Mouse (Mus musculus): ENCODE results near the gene Cnnm2. TPM values are rescaled to one million over a fixed set of nuclear protein-coding genes. Genes with fewer than 3 reads are reported as not detected.

Gene Cnnm2
- polyA plus RNA-seq, 1 experiment from 2014 or later, result 7.3 TPM

DNA sequence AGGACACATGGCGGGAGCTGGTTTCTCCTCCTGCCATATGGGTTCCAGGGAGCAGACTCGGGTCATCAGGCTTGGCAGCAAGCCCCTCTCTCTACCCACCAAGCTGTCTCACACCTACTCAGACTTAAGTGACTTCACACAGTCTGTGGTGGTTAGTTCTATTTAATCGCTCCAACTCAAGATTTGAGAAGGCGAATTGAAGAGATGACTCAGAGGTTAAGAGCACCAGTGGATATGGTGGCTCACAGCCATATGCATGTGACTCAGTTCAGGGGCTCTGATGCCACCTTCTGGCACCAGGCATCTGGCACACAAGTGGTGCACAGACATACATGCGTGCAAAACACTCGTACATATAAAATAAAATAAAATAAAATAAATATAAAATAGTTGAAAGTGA lies 43.4 kb downstream of the Cnnm2 start:
- 93% methylated on average over 6 of the region's 6 CpGs for WGBS
- ATAC-seq (ENCODE audit: low read depth), result no peak
- Histone ChIP-seq H3K9ac (no peak overlapping the region), H3K27ac (replicated peaks) (no peak overlapping the region), H3K4me2 (no peak overlapping the region), H3K36me3 (no peaks in the 10 kb centered on the region), H3K27me3 (no peaks in the 10 kb centered on the region), H3K4me3 (no peak overlapping the region), H3K9me3 (no peaks in the 10 kb centered on the region), H3K4me1 (replicated peaks) (peaks cover 14% of the 10 kb centered on the region)

DNA sequence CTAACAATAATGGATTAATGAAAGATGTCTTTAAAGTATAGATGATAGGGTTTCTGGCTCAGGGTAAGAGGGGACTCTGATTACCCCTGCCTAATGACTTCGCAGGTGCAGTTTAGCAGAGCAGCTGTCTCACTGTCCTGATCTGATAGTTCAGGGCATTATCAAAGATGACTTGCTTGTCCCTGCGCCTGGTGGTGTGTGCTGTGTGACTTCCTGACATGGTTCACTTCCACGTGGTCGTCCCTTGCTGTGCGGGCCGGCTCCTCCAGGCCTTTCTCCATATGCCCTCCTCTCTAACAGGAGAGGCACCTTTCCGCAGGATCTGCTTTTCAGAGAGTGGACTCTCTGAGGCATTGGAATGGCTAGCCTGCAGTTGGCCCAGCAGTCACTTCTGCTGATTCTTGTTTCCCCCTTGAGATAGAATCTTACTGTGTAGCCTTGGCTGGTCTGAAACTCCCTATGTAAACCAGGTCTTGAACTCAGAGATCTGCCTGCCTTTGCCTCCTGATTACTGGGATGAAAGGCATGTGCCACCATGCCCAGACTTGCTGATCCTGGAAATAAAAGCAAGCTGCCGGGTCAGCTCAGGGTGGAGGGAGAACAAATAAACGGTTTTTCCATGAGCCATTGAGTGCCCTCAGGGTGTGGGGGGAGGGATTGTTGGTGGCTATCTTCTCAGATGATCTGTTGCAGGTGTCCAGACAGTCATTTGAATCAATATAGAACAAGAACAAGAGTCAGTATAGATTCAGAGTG lies 44.7 kb downstream of the Cnnm2 start:
- no peak overlapping the region for H3K27ac ChIP-seq (replicated peaks)
- H3K4me1 ChIP-seq (replicated peaks), result peaks cover 14% of the 10 kb centered on the region
- WGBS, result 76% methylated on average over 9 of the region's 9 CpGs
- no peak overlapping the region for H3K9ac ChIP-seq
- no peaks in the 10 kb centered on the region for H3K9me3 ChIP-seq
- ATAC-seq (ENCODE audit: low read depth), result no peak
- H3K27me3 ChIP-seq, result no peaks in the 10 kb centered on the region
- no peaks in the 10 kb centered on the region for H3K36me3 ChIP-seq
- no peak overlapping the region for H3K4me3 ChIP-seq
- H3K4me2 ChIP-seq, result no peak overlapping the region

DNA sequence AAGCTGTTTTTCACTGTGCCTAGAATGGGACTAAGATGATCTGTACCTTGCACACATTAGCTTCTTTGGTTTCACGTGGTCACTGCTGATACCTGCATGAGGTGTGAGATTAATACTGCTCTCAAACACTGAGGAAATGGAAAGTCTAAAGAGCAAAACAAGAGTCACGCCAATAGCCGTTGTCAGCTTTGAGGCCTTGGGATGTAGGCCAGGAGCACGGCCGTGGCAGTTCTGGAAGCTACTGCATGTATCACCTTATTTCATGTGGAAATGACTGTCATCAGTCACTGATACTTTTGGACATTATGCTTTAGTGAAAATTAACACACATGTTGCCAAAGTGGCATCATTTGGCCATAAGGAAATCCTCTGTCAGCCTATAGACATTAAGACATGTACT lies 46.9 kb downstream of the Cnnm2 start:
- no peak overlapping the region for H3K4me2 ChIP-seq
- no peak for ATAC-seq (ENCODE audit: low read depth)
- no peaks in the 10 kb centered on the region for H3K27me3 ChIP-seq
- H3K9ac ChIP-seq, result no peak overlapping the region
- H3K9me3 ChIP-seq, result no peaks in the 10 kb centered on the region
- peaks cover 5% of the 10 kb centered on the region for H3K4me1 ChIP-seq (replicated peaks)
- H3K36me3 ChIP-seq, result no peaks in the 10 kb centered on the region
- WGBS, result 95% methylated on average over 5 of the region's 5 CpGs
- H3K4me3 ChIP-seq, result no peak overlapping the region
- no peak overlapping the region for H3K27ac ChIP-seq (replicated peaks)

DNA sequence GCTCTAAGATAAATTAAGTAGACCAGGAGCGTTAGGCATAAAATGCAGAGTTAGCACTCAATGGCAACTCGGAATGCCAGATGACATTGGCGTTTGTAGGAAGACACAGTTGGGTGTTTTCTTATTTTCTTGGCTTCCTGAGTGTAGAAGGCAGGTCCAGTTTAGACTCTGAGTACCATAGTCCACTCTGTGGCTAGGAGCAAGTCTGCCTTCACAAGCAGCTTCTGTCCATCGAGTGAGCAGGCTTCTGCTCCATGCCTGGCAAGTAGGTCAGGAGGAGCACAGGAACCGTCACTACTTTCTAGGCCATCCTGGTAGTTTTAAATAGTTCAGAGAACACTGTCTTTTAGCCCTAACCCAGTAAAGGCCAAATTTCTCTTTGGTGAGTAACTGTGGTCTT lies 47.6 kb downstream of the Cnnm2 start:
- Histone ChIP-seq H3K9me3 (no peaks in the 10 kb centered on the region), H3K36me3 (no peaks in the 10 kb centered on the region), H3K4me1 (replicated peaks) (no peaks in the 10 kb centered on the region), H3K4me3 (no peak overlapping the region), H3K27ac (replicated peaks) (no peak overlapping the region), H3K9ac (no peak overlapping the region), H3K27me3 (no peaks in the 10 kb centered on the region), H3K4me2 (no peak overlapping the region)
- WGBS, result 94% methylated on average over 5 of the region's 5 CpGs
- ATAC-seq (ENCODE audit: low read depth), result no peak

DNA sequence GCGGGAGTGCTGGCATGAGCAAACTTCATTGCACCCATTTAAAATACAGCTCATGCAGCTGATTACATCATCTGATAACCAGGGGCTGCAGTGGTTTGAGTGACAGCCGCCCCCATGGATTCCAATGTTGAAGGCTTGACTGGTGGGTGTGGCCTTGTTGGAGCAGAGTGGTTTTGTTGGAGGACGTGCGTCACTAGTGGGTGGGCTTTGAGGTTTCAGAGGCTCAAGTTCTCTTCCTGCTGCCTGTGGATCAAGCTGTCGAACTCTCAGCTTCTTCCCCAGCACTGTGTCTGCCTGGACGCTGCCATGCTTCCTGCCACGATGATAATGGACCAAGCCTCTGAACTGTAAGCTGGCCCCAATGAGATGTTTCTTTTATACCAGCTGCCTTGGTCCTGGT lies 57.9 kb downstream of the Cnnm2 start:
- Histone ChIP-seq H3K4me3 (no peak overlapping the region), H3K9ac (no peak overlapping the region), H3K27ac (replicated peaks) (no peak overlapping the region), H3K9me3 (no peaks in the 10 kb centered on the region), H3K36me3 (no peaks in the 10 kb centered on the region), H3K27me3 (no peaks in the 10 kb centered on the region), H3K4me2 (no peak overlapping the region), H3K4me1 (replicated peaks) (no peaks in the 10 kb centered on the region)
- no peak for ATAC-seq (ENCODE audit: low read depth)
- WGBS, result 77% methylated on average over 7 of the region's 7 CpGs

DNA sequence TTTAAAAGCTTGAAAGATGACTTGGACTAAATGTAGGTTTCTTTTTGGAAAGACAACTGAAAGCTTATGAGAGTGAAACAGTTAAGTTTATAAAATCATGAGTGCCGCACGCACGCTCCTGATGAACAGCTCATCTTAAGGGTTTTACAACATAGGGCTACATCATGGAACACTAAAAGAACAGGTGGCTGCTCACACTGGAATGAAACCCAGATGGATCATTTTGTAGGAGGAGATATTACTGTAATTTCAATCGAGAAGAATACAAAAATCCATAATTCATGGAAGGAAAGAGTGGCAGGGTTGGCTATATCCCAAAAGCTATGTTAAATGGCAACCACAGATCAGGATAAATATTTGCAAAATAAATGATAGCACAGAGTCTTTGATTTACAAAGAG lies 61.1 kb downstream of the Cnnm2 start:
- Histone ChIP-seq H3K27ac (replicated peaks) (no peak overlapping the region), H3K9ac (no peak overlapping the region), H3K4me1 (replicated peaks) (no peaks in the 10 kb centered on the region), H3K36me3 (no peaks in the 10 kb centered on the region), H3K4me2 (no peak overlapping the region), H3K9me3 (no peaks in the 10 kb centered on the region), H3K27me3 (no peaks in the 10 kb centered on the region), H3K4me3 (no peak overlapping the region)
- 82% methylated on average over 4 of the region's 4 CpGs for WGBS
- no peak for ATAC-seq (ENCODE audit: low read depth)

DNA sequence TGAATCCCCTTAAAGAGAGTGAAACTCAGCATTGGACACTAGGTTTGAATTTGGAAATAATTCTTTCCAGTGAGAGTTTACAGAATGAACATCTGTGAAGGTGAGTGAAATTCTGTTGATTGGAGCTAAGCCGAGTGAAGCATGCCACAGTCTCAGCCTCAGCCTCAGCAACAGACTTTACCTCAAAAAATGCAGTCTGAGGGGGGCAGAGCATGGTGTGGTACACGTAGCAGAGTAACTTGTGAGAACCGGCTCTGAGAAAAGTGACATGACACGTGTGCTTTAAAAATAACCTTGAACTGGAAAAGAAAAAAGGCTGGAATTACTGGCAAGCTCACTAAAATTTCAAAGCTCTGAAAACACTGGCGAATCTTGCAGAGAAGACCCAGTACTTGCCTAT lies 62.4 kb downstream of the Cnnm2 start:
- no peak overlapping the region for H3K27ac ChIP-seq (replicated peaks)
- no peak for ATAC-seq (ENCODE audit: low read depth)
- no peaks in the 10 kb centered on the region for H3K27me3 ChIP-seq
- no peak overlapping the region for H3K9ac ChIP-seq
- no peak overlapping the region for H3K4me2 ChIP-seq
- 81% methylated on average over 5 of the region's 5 CpGs for WGBS
- no peaks in the 10 kb centered on the region for H3K36me3 ChIP-seq
- H3K9me3 ChIP-seq, result no peaks in the 10 kb centered on the region
- no peak overlapping the region for H3K4me3 ChIP-seq
- peaks cover 2% of the 10 kb centered on the region; the same call in 1 of the 2 replicates for H3K4me1 ChIP-seq (replicated peaks)

DNA sequence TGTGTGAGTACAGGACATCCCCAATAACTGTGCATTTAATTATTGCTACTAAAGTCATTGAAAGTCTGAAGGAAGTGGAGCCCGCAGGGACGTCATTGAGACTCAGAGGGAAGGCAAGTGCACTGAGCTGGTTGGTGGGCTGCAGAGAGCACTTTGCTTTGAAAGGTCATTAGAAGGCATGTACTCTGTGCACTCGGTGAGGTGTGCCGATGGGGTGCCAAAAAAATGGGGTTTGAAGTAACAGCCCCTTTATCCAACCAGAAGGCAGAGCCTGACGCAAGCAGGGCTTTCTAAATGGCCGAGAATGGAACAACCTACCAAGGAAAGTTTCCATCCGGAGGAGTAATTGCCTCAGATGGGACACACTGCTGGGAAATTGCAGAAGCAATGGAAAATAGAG lies 63.5 kb downstream of the Cnnm2 start:
- no peak overlapping the region for H3K4me2 ChIP-seq
- H3K27me3 ChIP-seq, result no peaks in the 10 kb centered on the region
- peaks cover 6% of the 10 kb centered on the region; the same call in 1 of the 2 replicates for H3K4me1 ChIP-seq (replicated peaks)
- H3K4me3 ChIP-seq, result no peak overlapping the region
- H3K9ac ChIP-seq, result no peak overlapping the region
- ATAC-seq (ENCODE audit: low read depth), result no peak
- H3K27ac ChIP-seq (replicated peaks), result no peak overlapping the region
- H3K9me3 ChIP-seq, result no peaks in the 10 kb centered on the region
- 65% methylated on average over 7 of the region's 7 CpGs for WGBS
- H3K36me3 ChIP-seq, result no peaks in the 10 kb centered on the region

DNA sequence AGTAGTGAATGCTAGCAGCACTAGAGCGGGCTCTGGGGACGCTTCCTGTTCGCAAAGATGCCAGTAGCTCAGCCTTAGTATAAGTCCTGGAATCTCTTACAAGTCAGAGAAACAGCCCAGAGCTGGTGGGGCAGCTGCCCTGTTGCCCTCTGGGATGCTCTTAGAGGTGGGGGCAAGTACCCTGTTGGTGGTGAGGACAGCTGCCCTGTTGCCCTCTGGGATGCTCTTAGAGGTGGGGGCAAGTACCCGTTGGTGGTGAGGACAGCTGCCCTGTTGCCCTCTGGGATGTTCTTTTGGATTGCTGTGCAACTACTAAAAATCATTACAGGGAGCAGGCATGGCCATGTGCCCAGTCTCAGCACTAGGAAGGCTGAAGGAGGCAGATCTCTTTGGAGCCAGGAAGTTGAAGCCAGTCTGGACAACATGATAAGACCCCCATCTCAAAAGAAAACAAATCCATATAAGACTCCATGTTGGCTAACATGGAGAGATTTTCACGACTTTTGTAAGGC lies 66.3 kb downstream of the Cnnm2 start:
- Histone ChIP-seq H3K4me2 (no peak overlapping the region), H3K9me3 (no peaks in the 10 kb centered on the region), H3K9ac (no peak overlapping the region), H3K36me3 (no peaks in the 10 kb centered on the region), H3K27ac (replicated peaks) (no peak overlapping the region), H3K4me1 (replicated peaks) (peaks cover 6% of the 10 kb centered on the region; the same call in 1 of the 2 replicates), H3K27me3 (no peaks in the 10 kb centered on the region), H3K4me3 (no peak overlapping the region)
- ATAC-seq (ENCODE audit: low read depth), result no peak
- WGBS, result 87% methylated on average over 5 of the region's 5 CpGs

DNA sequence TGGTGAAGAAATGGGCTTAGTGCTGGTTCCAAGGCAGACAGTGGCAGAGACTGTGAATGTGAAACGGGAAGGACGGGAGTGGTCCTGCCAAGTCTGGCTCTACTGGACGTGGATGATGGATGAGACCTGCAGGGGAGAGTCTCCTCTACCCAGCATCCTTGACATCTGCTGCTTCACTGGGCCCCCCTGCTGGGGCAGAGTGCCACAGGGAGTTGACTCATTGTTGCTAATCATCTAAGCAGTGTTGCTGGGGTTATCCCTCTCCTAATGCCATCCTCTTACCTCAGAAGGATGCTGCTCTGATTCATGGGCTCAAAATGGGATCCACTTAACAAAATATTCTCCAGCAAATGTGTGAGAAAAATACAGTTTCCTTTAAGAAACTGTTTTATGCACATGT lies 67.6 kb downstream of the Cnnm2 start:
- no peak overlapping the region for H3K9ac ChIP-seq
- H3K4me2 ChIP-seq, result no peak overlapping the region
- no peak overlapping the region for H3K4me3 ChIP-seq
- no peaks in the 10 kb centered on the region for H3K27me3 ChIP-seq
- WGBS, result 29% methylated on average over 3 of the region's 3 CpGs
- no peaks in the 10 kb centered on the region for H3K9me3 ChIP-seq
- no peak for ATAC-seq (ENCODE audit: low read depth)
- no peaks in the 10 kb centered on the region for H3K36me3 ChIP-seq
- H3K4me1 ChIP-seq (replicated peaks), result peaks cover 6% of the 10 kb centered on the region; the same call in 1 of the 2 replicates
- H3K27ac ChIP-seq (replicated peaks), result no peak overlapping the region

DNA sequence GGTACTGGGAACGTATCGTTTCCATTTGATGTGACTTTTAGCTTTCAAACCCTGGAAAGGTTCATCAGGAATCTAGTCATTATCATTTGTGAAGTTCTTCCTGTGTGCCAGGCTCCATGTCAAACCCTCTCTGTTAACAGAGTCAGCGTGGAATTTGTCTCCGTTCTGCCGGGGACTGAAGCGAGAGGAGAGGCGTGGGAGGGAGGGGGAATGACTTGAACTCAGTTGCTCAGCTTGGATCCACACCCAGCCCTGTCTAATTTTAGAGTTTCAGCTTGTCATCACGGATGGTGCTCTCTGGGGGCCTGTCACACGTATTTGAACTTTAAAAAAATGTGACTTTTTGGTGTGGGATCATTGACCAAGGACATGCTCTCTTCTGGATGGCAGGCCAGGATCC lies 70.0 kb downstream of the Cnnm2 start:
- no peak overlapping the region for H3K4me3 ChIP-seq
- H3K9me3 ChIP-seq, result no peaks in the 10 kb centered on the region
- 83% methylated on average over 9 of the region's 9 CpGs for WGBS
- H3K4me2 ChIP-seq, result no peak overlapping the region
- H3K9ac ChIP-seq, result no peak overlapping the region
- H3K4me1 ChIP-seq (replicated peaks), result peaks cover 6% of the 10 kb centered on the region; the same call in 1 of the 2 replicates
- no peaks in the 10 kb centered on the region for H3K36me3 ChIP-seq
- no peak for ATAC-seq (ENCODE audit: low read depth)
- H3K27me3 ChIP-seq, result no peaks in the 10 kb centered on the region
- H3K27ac ChIP-seq (replicated peaks), result no peak overlapping the region

DNA sequence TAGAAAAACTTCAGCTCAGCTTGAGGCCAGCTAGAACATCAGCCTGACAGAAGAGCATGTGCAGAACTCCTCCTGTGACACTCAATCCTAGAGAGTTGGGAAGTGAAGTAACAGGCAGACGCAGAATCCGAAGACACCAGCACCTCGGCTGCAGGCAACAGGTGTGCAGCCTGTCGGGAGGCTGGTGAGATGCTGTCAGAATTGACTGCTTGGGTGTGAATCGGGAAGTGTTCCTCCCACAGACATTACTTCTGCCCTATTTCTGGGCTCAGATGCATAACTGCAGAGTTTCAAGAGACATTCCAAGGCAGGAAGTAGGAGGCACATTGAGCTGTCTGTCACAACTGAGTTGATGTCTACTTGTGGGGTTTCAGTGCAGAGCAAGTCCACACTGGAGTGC lies 72.9 kb downstream of the Cnnm2 start:
- no peaks in the 10 kb centered on the region for H3K27me3 ChIP-seq
- H3K4me2 ChIP-seq, result no peak overlapping the region
- no peaks in the 10 kb centered on the region for H3K36me3 ChIP-seq
- H3K4me1 ChIP-seq (replicated peaks), result no peaks in the 10 kb centered on the region
- H3K9me3 ChIP-seq, result no peaks in the 10 kb centered on the region
- ATAC-seq (ENCODE audit: low read depth), result no peak
- H3K4me3 ChIP-seq, result no peak overlapping the region
- 84% methylated on average over 5 of the region's 5 CpGs for WGBS
- no peak overlapping the region for H3K27ac ChIP-seq (replicated peaks)
- H3K9ac ChIP-seq, result no peak overlapping the region

DNA sequence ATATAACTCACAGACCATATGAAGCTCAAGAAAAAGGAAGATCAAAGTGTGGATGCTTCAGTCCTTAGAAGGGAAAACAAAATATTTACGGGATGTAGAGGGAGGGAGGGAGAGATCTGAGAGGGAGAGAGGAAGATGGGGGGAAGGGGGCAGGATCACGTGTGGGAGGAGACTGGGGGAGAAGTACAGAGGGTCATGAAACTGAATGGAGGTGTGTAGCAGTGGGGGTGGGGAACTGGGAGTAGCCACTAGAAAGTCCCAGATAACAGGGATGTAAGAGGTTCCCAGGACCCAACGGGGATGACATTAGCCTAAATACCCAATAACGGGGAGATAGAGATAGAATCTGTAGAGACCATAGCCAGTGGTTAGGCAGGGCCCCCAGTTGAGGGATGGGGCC lies 73.9 kb downstream of the Cnnm2 start:
- no peak overlapping the region for H3K4me2 ChIP-seq
- H3K9me3 ChIP-seq, result no peaks in the 10 kb centered on the region
- H3K9ac ChIP-seq, result no peak overlapping the region
- 78% methylated on average over 4 of the region's 4 CpGs for WGBS
- 0 out of 2 replicates have a peak, but pooled peaks cover 8% of the 10 kb centered on the region for H3K4me1 ChIP-seq (replicated peaks)
- no peak overlapping the region for H3K4me3 ChIP-seq
- no peaks in the 10 kb centered on the region for H3K36me3 ChIP-seq
- H3K27me3 ChIP-seq, result no peaks in the 10 kb centered on the region
- ATAC-seq (ENCODE audit: low read depth), result no peak
- H3K27ac ChIP-seq (replicated peaks), result no peak overlapping the region
